Mouse (Mus musculus): ENCODE data around the gene Padi1. TPM values are rescaled to one million over a fixed set of nuclear protein-coding genes. Genes with fewer than 3 reads are reported as not detected.

The Padi1 gene
- polyA plus RNA-seq, 1 experiment from 2014 or later = 0.05 TPM

DNA sequence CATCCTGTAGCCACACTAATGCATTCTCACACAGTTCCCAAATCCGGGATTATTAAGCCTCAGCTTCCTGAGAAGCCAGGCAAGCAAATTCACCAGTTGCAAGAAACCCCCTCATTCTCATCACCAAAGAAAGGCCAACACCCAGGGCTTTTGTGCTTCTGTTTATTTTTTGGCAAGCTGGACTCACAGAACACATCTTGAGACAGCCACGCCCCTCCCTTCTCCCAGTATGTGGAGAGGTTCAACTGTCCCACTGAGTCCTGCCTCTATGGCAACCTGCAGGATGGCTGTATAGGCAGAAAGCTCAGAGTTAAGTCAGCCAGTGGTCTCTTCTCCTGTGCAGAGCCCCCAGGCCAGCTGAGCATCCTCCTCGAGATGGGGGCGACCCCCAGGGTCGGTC, 60.4 kb downstream of the Padi1 start:
- POLR2A ChIA-PET = no interaction called here
- CTCF ChIA-PET = no interaction called here
- DNase-seq (ENCODE audit: low read depth, low spot score) (no peak), ATAC-seq (no peak)
- no peaks in the 10 kb centered on the region for H3K27me3 ChIP-seq
- no peak for TF ChIP-seq CTCF (IDR thresholded peaks at IDR 0.05)
- in situ Hi-C loops (cut with MboI; ENCODE audit: low pct_unique_long_range_greater_than_20kb) = loop anchor here (5.0 kb wide), 2 partner anchors 122 to 172 kb away; partner anchors contain the start of gene Padi2

DNA sequence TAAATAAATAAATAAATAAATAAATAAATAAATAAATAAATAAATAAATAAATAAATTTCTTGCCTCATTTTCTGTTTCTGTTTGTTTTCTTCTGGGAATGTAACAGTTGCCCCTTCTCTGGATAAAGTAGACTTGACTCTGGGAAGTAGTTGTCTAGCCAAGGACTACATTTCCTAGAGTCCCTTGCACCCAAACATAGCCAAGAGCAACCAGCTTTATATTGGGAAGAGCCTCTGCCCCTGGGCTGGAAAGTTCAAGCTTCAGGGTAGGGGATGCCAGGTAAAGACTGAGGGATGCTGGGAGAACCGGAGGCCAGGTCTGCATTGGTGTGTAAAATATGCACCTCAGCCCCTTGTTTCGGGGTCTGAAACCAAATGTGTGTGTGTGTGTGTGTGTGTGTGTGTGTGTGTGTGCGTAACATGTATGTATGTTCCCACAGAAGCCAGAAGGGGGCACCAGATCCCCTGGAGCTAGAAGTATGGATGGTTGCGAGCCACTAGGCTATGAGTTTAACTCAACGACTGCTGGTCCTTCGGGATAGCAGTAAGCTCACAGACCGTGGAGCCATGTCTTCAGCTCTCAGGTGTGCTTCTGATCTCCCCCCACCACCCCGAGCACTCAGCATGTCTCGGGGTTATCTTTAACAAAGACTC, 61.2 kb downstream of the Padi1 start:
- no peak for DNase-seq (ENCODE audit: low read depth, low spot score)
- no peak for TF ChIP-seq CTCF (IDR thresholded peaks at IDR 0.05)
- H3K27me3 ChIP-seq = no peaks in the 10 kb centered on the region
- ChIA-PET CTCF (no interaction called here), POLR2A (no interaction called here)
- in situ Hi-C loops (cut with MboI; ENCODE audit: low pct_unique_long_range_greater_than_20kb) = no loop called here
- ATAC-seq = no peak

DNA sequence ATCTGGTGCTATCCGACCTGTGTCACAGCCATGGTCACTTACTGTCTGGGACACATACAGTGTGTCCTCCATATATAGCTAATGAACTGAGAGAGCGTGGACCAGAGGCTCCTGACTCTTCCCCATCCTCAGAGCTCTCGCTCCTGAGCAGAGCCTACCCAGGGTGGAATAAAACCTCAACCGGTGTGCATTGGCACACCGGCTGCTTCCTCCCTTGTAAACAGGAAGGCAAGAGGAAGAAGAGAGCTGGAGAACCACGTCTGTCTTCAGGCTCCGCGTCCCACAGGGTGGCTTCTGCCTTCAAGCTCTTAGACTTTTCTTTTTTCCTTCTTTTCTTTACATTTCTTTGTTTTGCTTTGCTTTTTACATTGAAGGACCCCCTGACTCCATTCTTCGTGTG, 62.8 kb downstream of the Padi1 start:
- no peak for ATAC-seq

DNA sequence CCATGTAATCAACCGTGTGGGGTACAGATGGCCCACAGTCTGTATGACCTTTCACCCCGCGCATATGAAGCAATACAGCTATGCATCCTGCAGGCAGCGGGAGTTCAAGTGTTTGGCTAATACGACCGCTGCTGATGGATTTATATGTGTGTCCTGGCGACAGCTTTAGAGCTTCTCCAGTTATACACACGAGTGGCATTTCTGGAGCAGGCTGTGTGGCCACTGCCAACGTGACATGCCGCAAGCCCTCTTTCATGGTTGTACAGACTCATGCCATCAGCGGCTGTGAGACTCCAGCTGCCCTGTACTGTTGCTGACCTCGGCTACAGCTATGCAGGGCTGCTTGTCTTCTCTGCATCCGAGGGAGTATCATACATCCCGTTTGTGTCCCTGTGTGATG, 65.1 kb downstream of the Padi1 start:
- no peaks in the 10 kb centered on the region for H3K27me3 ChIP-seq
- in situ Hi-C loops (cut with MboI; ENCODE audit: low pct_unique_long_range_greater_than_20kb) = no loop called here
- CTCF ChIA-PET = no interaction called here
- no peak for ATAC-seq
- POLR2A ChIA-PET = no interaction called here
- no peak for TF ChIP-seq CTCF (IDR thresholded peaks at IDR 0.05)
- no peak for DNase-seq (ENCODE audit: low read depth, low spot score)

More for the DNA sequence above, 62.8 kb downstream of the Padi1 start:
- TF ChIP-seq CTCF (IDR thresholded peaks at IDR 0.05) = no peak
- CTCF ChIA-PET = no interaction called here
- in situ Hi-C loops (cut with MboI; ENCODE audit: low pct_unique_long_range_greater_than_20kb) = no loop called here
- POLR2A ChIA-PET = no interaction called here
- no peak for DNase-seq (ENCODE audit: low read depth, low spot score)
- H3K27me3 ChIP-seq = no peaks in the 10 kb centered on the region

DNA sequence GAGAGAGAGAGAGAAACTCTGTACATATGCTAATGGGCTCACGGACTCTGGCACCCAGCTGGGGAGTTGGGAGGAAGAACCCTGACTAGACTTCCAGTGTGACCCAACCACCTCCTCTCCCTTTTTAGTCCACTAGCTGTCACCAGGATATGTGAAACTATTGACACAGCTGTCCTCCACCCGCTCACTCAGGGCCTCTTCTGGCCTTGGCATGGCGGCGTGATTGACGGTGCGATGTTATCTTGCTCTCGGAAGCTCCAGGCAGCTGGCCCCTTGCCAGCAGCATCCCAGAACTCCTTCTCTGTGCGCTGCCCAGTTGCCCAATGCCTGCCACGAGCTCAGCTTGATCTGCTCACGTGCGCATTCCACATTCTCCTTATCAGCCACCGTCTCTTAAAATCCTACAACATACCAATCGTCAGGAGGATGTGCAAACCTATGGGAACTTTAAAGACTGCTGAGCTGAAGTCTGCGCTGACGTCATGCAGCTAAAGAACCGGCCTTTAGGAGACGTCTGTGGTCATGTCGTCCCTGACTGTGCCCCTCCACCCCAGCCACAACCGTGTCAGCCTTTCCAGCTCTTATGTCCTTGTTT, 65.7 kb downstream of the Padi1 start:
- ATAC-seq (no peak), DNase-seq (ENCODE audit: low read depth, low spot score) (no peak)
- ChIA-PET CTCF (no interaction called here), POLR2A (no interaction called here)
- no peak for TF ChIP-seq CTCF (IDR thresholded peaks at IDR 0.05)
- in situ Hi-C loops (cut with MboI; ENCODE audit: low pct_unique_long_range_greater_than_20kb) = no loop called here
- H3K27me3 ChIP-seq = no peaks in the 10 kb centered on the region

DNA sequence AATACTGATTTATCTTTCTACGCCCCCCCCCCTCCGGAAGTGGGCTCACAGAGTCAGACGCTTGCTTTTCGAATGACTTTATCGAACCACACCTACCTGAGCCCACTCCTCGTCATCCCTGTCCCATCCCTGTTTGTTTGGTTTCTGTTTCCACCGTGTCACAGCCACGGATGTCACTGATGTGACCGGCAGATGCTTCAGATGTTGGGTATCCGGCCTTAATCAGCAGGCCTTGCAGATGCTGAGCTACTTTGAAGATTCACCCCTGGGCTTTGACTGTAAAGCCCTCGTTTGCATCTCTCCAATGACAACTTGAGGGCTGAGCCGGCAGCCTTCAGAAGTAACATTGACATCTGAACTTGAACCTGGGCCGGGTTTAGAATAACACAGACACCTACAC, 69.0 kb downstream of the Padi1 start:
- DNase-seq (ENCODE audit: low read depth, low spot score) = no peak
- in situ Hi-C loops (cut with MboI; ENCODE audit: low pct_unique_long_range_greater_than_20kb) = no loop called here
- no peaks in the 10 kb centered on the region for H3K27me3 ChIP-seq
- no peak for TF ChIP-seq CTCF (IDR thresholded peaks at IDR 0.05)
- ChIA-PET CTCF (no interaction called here), POLR2A (no interaction called here)
- no peak for ATAC-seq

GRCm38 (mm10) chr4:140775876-140776275, 69.7 kb downstream of the Padi1 start:
- no peak for TF ChIP-seq CTCF (IDR thresholded peaks at IDR 0.05)
- H3K27me3 ChIP-seq = no peaks in the 10 kb centered on the region
- in situ Hi-C loops (cut with MboI; ENCODE audit: low pct_unique_long_range_greater_than_20kb) = no loop called here
- POLR2A ChIA-PET = interaction anchor here (0.6 kb wide), 1 partner anchor 173 kb away, joined by 3 read pairs; no protein-coding TSS in a partner anchor
- ATAC-seq (no peak), DNase-seq (ENCODE audit: low read depth, low spot score) (no peak)
- CTCF ChIA-PET = no interaction called here

DNA sequence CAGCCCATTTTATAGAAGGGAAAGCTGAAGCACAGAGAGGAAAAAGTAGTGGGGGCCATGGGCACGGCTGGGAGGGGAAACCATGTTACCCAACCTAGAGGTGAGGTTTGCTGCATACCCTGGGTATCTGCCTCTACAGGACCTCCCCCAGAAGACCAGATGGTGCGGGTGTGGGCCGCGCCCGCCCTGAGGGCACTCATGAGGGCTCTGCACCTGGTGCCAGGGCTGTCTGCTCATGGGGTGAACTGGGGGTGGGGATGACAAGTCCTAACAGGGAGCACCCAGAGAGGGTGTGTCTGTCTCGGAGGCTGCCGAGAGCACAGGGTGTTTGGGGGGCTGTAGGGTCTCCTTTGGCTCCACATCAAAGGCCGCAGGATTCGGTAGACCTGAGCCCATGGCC, 70.7 kb downstream of the Padi1 start:
- no peaks in the 10 kb centered on the region for H3K27me3 ChIP-seq
- TF ChIP-seq CTCF (IDR thresholded peaks at IDR 0.05) = no peak
- POLR2A ChIA-PET = no interaction called here
- DNase-seq (ENCODE audit: low read depth, low spot score) = no peak
- in situ Hi-C loops (cut with MboI; ENCODE audit: low pct_unique_long_range_greater_than_20kb) = no loop called here
- ATAC-seq = no peak
- CTCF ChIA-PET = no interaction called here

- CTCF ChIA-PET = no interaction called here
- DNase-seq (ENCODE audit: low read depth, low spot score) = no peak
- POLR2A ChIA-PET = no interaction called here
- no peaks in the 10 kb centered on the region for H3K27me3 ChIP-seq
- ATAC-seq = no peak
- TF ChIP-seq CTCF (IDR thresholded peaks at IDR 0.05) = no peak
- in situ Hi-C loops (cut with MboI; ENCODE audit: low pct_unique_long_range_greater_than_20kb) = no loop called here
Measured at GRCm38 (mm10) chr4:140774025-140774800, 71.4 kb downstream of the Padi1 start, which contains the start of gene Padi4. Gene Padi4 (minus strand): TSS chr4:140774236.

GRCm38 (mm10) chr4:140771091-140771490, 74.5 kb downstream of the Padi1 start:
- CTCF ChIA-PET = interaction anchor here (1.3 kb wide), 1 partner anchor 17 kb away, joined by 3 read pairs; no protein-coding TSS in a partner anchor
- ATAC-seq (peak; percentile 65), DNase-seq (ENCODE audit: low read depth, low spot score) (no peak)
- POLR2A ChIA-PET = no interaction called here
- H3K27me3 ChIP-seq = no peaks in the 10 kb centered on the region
- TF ChIP-seq CTCF (IDR thresholded peaks at IDR 0.05) = no peak
- in situ Hi-C loops (cut with MboI; ENCODE audit: low pct_unique_long_range_greater_than_20kb) = no loop called here

GRCm38 (mm10) chr4:140770433-140770832, 75.1 kb downstream of the Padi1 start:
- CTCF ChIA-PET = interaction anchor here (1.3 kb wide), 1 partner anchor 17 kb away, joined by 3 read pairs; no protein-coding TSS in a partner anchor
- H3K27me3 ChIP-seq = no peaks in the 10 kb centered on the region
- in situ Hi-C loops (cut with MboI; ENCODE audit: low pct_unique_long_range_greater_than_20kb) = no loop called here
- no peak for TF ChIP-seq CTCF (IDR thresholded peaks at IDR 0.05)
- no peak for ATAC-seq
- POLR2A ChIA-PET = no interaction called here
- no peak for DNase-seq (ENCODE audit: low read depth, low spot score)

Measured in Patski (cell line).